Mouse (Mus musculus) cerebellum, postnatal 14 days (tissue): Measurements from ENCODE around the gene Maf.

Experiments
- DNase-seq, 2 experiments: peaks; one replicate each; pipeline ENCODE4 v3.0.0; 2021; ENCODE audit warnings: mixed read lengths in 2 of 2

The Maf gene

GRCm38 (mm10) chr8:115705591-115706110 is 1.9 kb downstream of the Maf start:
- peak; percentile 64 to 66 for DNase-seq

- no peak for DNase-seq
Measured at GRCm38 (mm10) chr8:115703056-115703455, 4.5 kb downstream of the Maf start.

GRCm38 (mm10) chr8:115701001-115701400 is 6.6 kb downstream of the Maf start:
- no peak for DNase-seq

GRCm38 (mm10) chr8:115699151-115699550 is 8.4 kb downstream of the Maf start:
- DNase-seq: no peak

- DNase-seq: no peak
Measured at GRCm38 (mm10) chr8:115697410-115697809, 10.2 kb downstream of the Maf start.

GRCm38 (mm10) chr8:115696661-115697060 is 10.9 kb downstream of the Maf start:
- no peak for DNase-seq

- DNase-seq: no peak
Measured at GRCm38 (mm10) chr8:115687349-115687748, 20.2 kb downstream of the Maf start.

GRCm38 (mm10) chr8:115683309-115683708 is 24.3 kb downstream of the Maf start:
- no peak for DNase-seq

- DNase-seq: no peak
Measured at GRCm38 (mm10) chr8:115679539-115679938, 28.1 kb downstream of the Maf start.

- no peak for DNase-seq
Measured at GRCm38 (mm10) chr8:115664866-115665265, 42.7 kb downstream of the Maf start.

GRCm38 (mm10) chr8:115650110-115650521 is 57.5 kb downstream of the Maf start:
- DNase-seq: peak; percentile 9 to 18

- peak in 1 of 2 experiments; percentile 11 for DNase-seq
Measured at GRCm38 (mm10) chr8:115645139-115645538, 62.5 kb downstream of the Maf start.

GRCm38 (mm10) chr8:115641936-115642335 is 65.7 kb downstream of the Maf start:
- no peak for DNase-seq

GRCm38 (mm10) chr8:115639951-115640350 is 67.6 kb downstream of the Maf start:
- DNase-seq: no peak

- DNase-seq: no peak
Measured at GRCm38 (mm10) chr8:115636751-115637150, 70.8 kb downstream of the Maf start.
